Mouse (Mus musculus): ENCODE results near the gene Thap11. TPM values are rescaled to one million over a fixed set of nuclear protein-coding genes. Genes with fewer than 3 reads are reported as not detected.
A peak's percentile ranks its signal among the peaks of the same experiment; 100 is the strongest.

Thap11 gene
- polyA plus RNA-seq (2014; fragmentation: Nextera tagmentation; extraction: Ambion mirVana) = 58.0 and 61.1 TPM in 2 replicates

GRCm38 (mm10) chr8:105854715-105855216 is at the start of gene Thap11:
Gene Thap11 (plus strand): TSS chr8:105855132.
- H3K27ac ChIP-seq (ENCODE audit: low read depth) = peak within 1 kb of the TSS; percentile 77
- no peaks in the 10 kb centered on the region for H3K27me3 ChIP-seq (replicated peaks; ENCODE audit: control insufficient read depth, insufficient read depth, low read length)
- DNase-seq (ENCODE audit: low spot score) (peak; percentile 98), ATAC-seq (replicated peaks; ENCODE audit: low FRiP score, low TSS enrichment, low read depth) (peak; percentile 93)
- H3K4me2 ChIP-seq (ENCODE audit: low read length) = peak within 1 kb of the TSS; percentile 84
- WGBS = under 1% methylated on average over 43 of the region's 43 CpGs
- H3K4me1 ChIP-seq (replicated peaks; ENCODE audit: control insufficient read depth, insufficient read depth, low read length) = peaks cover 29% of the 10 kb centered on the region
- H3K36me3 ChIP-seq (ENCODE audit: control insufficient read depth, insufficient read depth, low read length) = peaks cover 12% of the 10 kb centered on the region; the same call in 1 of the 2 replicates
- H3K4me3 ChIP-seq (ENCODE audit: low read depth, low read length) = peak within 1 kb of the TSS; percentile 77
- H3K9me3 ChIP-seq (ENCODE audit: control insufficient read depth, low read length) = no peaks in the 10 kb centered on the region
- H3K9ac ChIP-seq (ENCODE audit: low read length) = peak within 1 kb of the TSS; percentile 68

GRCm38 (mm10) chr8:105805346-105805745 is 49.6 kb upstream of the Thap11 start:
- WGBS = 88% methylated on average over 3 of the region's 3 CpGs
- Histone ChIP-seq H3K9me3 (ENCODE audit: control insufficient read depth, low read length) (no peaks in the 10 kb centered on the region), H3K36me3 (ENCODE audit: control insufficient read depth, insufficient read depth, low read length) (peaks cover 15% of the 10 kb centered on the region), H3K4me2 (ENCODE audit: low read length) (no peak overlapping the region), H3K27me3 (replicated peaks; ENCODE audit: control insufficient read depth, insufficient read depth, low read length) (no peaks in the 10 kb centered on the region), H3K9ac (ENCODE audit: low read length) (no peak overlapping the region), H3K4me1 (replicated peaks; ENCODE audit: control insufficient read depth, insufficient read depth, low read length) (no peaks in the 10 kb centered on the region), H3K27ac (ENCODE audit: low read depth) (no peak overlapping the region), H3K4me3 (ENCODE audit: low read depth, low read length) (no peak overlapping the region)
- DNase-seq (ENCODE audit: low spot score) = no peak
- no peak for ATAC-seq (replicated peaks; ENCODE audit: low FRiP score, low TSS enrichment, low read depth)

DNA sequence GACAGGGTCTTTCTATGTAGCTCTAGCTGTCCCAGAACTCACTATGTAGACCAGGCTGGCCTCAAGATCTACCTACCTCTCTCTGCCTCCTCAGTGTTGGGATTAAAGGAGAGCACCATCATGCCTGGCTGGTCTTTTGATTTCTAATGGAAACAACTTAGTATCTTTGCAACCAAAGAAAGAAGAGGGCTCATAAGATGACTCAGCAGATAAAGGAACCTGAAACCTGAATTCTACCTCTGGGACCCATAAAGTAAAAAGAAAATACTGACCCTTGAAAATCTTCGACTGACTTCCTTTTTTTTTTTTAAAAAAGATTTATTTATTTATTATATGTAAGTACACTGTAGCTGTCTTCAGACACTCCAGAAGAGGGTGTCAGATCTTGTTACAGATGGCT is 49.0 kb upstream of the Thap11 start:
- Histone ChIP-seq H3K9ac (ENCODE audit: low read length) (no peak overlapping the region), H3K36me3 (ENCODE audit: control insufficient read depth, insufficient read depth, low read length) (peaks cover 15% of the 10 kb centered on the region), H3K4me2 (ENCODE audit: low read length) (no peak overlapping the region), H3K4me1 (replicated peaks; ENCODE audit: control insufficient read depth, insufficient read depth, low read length) (no peaks in the 10 kb centered on the region), H3K27me3 (replicated peaks; ENCODE audit: control insufficient read depth, insufficient read depth, low read length) (no peaks in the 10 kb centered on the region), H3K4me3 (ENCODE audit: low read depth, low read length) (no peak overlapping the region), H3K27ac (ENCODE audit: low read depth) (no peak overlapping the region), H3K9me3 (ENCODE audit: control insufficient read depth, low read length) (no peaks in the 10 kb centered on the region)
- no peak for DNase-seq (ENCODE audit: low spot score)
- ATAC-seq (replicated peaks; ENCODE audit: low FRiP score, low TSS enrichment, low read depth) = no peak
- WGBS = 79% methylated on average over 1 of the region's 1 CpGs

DNA sequence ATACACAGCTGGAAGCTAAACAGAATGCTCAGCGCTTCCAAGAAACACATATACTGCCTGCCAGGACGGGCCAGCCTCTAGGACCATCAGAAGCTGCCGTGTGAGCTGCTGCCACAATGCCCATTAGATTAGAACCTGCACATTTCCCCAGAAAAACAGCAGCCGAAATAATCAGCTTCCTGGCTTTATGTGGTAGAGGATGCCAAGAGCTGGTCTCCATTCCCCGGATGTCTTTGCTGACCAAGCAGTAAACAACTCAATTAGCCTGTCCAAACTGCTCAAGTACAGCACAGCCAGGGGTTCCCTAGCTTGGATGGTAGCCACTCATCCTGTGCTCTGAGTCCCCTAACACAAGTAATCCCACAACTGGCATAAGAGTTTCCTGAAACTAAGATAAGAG is 47.2 kb upstream of the Thap11 start:
- no peak for ATAC-seq (replicated peaks; ENCODE audit: low FRiP score, low TSS enrichment, low read depth)
- 85% methylated on average over 5 of the region's 5 CpGs for WGBS
- Histone ChIP-seq H3K27ac (ENCODE audit: low read depth) (no peak overlapping the region), H3K9ac (ENCODE audit: low read length) (no peak overlapping the region), H3K27me3 (replicated peaks; ENCODE audit: control insufficient read depth, insufficient read depth, low read length) (no peaks in the 10 kb centered on the region), H3K4me2 (ENCODE audit: low read length) (no peak overlapping the region), H3K4me1 (replicated peaks; ENCODE audit: control insufficient read depth, insufficient read depth, low read length) (no peaks in the 10 kb centered on the region), H3K9me3 (ENCODE audit: control insufficient read depth, low read length) (no peaks in the 10 kb centered on the region), H3K36me3 (ENCODE audit: control insufficient read depth, insufficient read depth, low read length) (peaks cover 27% of the 10 kb centered on the region), H3K4me3 (ENCODE audit: low read depth, low read length) (no peak overlapping the region)
- no peak for DNase-seq (ENCODE audit: low spot score)

DNA sequence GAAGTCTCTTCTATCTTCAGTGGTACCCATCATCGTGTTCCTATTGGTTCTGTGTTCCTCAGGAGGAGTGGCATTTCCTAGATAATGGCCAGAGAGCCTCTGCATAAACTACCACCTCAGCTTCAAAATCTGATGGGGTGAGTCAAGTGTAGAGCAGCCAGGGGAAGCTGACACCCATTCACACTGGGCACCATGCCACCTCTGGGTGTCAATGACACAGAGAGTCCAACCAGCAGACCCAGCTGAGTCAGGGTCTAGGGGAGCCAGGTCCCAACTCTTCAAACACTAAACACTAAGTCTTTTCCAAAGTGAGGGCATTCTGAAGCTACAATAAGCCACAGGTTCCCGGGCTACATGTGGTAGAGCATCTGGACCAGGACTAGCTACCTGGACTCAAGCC is 46.5 kb upstream of the Thap11 start:
- no peaks in the 10 kb centered on the region for H3K27me3 ChIP-seq (replicated peaks; ENCODE audit: control insufficient read depth, insufficient read depth, low read length)
- H3K4me3 ChIP-seq (ENCODE audit: low read depth, low read length) = no peak overlapping the region
- H3K4me2 ChIP-seq (ENCODE audit: low read length) = no peak overlapping the region
- ATAC-seq (replicated peaks; ENCODE audit: low FRiP score, low TSS enrichment, low read depth) (no peak), DNase-seq (ENCODE audit: low spot score) (no peak)
- H3K9me3 ChIP-seq (ENCODE audit: control insufficient read depth, low read length) = no peaks in the 10 kb centered on the region
- peaks cover 23% of the 10 kb centered on the region for H3K36me3 ChIP-seq (ENCODE audit: control insufficient read depth, insufficient read depth, low read length)
- 97% methylated on average over 2 of the region's 2 CpGs for WGBS
- H3K4me1 ChIP-seq (replicated peaks; ENCODE audit: control insufficient read depth, insufficient read depth, low read length) = no peaks in the 10 kb centered on the region
- H3K27ac ChIP-seq (ENCODE audit: low read depth) = no peak overlapping the region
- H3K9ac ChIP-seq (ENCODE audit: low read length) = no peak overlapping the region

DNA sequence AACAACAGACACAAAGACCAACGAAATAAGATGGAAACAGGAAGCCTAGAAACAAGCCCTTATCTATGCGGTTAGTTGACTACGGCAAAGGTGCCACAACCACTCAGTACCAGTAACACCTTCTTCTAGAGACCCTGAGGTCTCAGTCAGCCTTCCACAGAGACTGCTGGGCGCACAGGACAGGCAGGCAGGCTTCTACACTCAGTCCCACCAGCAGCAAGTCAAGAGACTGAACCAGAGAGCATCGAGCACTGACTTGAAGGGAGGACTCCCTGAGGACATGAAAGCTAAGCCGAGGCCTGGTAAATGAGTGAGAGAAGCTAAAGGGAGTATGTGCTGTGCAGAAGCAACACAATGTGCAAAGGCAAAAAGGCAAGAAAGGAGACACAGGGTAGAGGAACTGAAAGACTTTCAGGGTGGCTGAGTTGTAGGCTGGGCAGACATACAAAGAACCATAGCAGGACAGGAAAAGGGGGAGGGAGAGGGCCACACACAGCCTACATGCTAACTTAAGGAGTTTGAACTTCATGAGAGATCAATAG is 44.6 kb upstream of the Thap11 start:
- no peak overlapping the region for H3K4me3 ChIP-seq (ENCODE audit: low read depth, low read length)
- H3K27ac ChIP-seq (ENCODE audit: low read depth) = no peak overlapping the region
- no peak for ATAC-seq (replicated peaks; ENCODE audit: low FRiP score, low TSS enrichment, low read depth)
- no peak overlapping the region for H3K9ac ChIP-seq (ENCODE audit: low read length)
- H3K9me3 ChIP-seq (ENCODE audit: control insufficient read depth, low read length) = no peaks in the 10 kb centered on the region
- H3K4me2 ChIP-seq (ENCODE audit: low read length) = no peak overlapping the region
- peaks cover 18% of the 10 kb centered on the region for H3K36me3 ChIP-seq (ENCODE audit: control insufficient read depth, insufficient read depth, low read length)
- H3K27me3 ChIP-seq (replicated peaks; ENCODE audit: control insufficient read depth, insufficient read depth, low read length) = no peaks in the 10 kb centered on the region
- H3K4me1 ChIP-seq (replicated peaks; ENCODE audit: control insufficient read depth, insufficient read depth, low read length) = no peaks in the 10 kb centered on the region
- WGBS = 89% methylated on average over 6 of the region's 6 CpGs
- no peak for DNase-seq (ENCODE audit: low spot score)

- DNase-seq (ENCODE audit: low spot score) = no peak
- Histone ChIP-seq H3K36me3 (ENCODE audit: control insufficient read depth, insufficient read depth, low read length) (peaks cover 20% of the 10 kb centered on the region; the same call in 1 of the 2 replicates), H3K9ac (ENCODE audit: low read length) (no peak overlapping the region), H3K4me1 (replicated peaks; ENCODE audit: control insufficient read depth, insufficient read depth, low read length) (no peaks in the 10 kb centered on the region), H3K4me2 (ENCODE audit: low read length) (no peak overlapping the region), H3K27ac (ENCODE audit: low read depth) (no peak overlapping the region), H3K27me3 (replicated peaks; ENCODE audit: control insufficient read depth, insufficient read depth, low read length) (no peaks in the 10 kb centered on the region), H3K9me3 (ENCODE audit: control insufficient read depth, low read length) (no peaks in the 10 kb centered on the region), H3K4me3 (ENCODE audit: low read depth, low read length) (no peak overlapping the region)
- ATAC-seq (replicated peaks; ENCODE audit: low FRiP score, low TSS enrichment, low read depth) = no peak
- WGBS = 90% methylated on average over 10 of the region's 10 CpGs
Measured at GRCm38 (mm10) chr8:105811061-105811460, 43.9 kb upstream of the Thap11 start.

DNA sequence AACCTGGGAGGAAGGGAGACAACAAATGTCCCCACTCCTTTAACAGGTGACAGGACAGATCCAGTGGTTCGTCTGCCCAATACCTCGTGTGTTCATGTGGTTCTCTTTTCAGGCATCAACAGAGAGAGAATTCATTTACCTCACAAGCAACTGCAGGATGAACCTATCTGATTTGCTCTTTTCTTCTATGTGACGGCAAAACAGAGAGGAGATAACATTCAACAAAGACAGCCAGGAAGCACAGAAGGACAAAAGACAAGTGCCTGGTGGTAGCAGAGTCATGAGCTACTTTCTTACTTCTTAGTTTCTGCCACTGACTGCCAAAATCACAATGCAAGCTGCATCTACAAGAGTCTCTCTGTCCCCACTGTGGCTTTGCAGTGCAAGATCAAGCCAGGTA is 43.4 kb upstream of the Thap11 start:
- no peaks in the 10 kb centered on the region for H3K4me1 ChIP-seq (replicated peaks; ENCODE audit: control insufficient read depth, insufficient read depth, low read length)
- H3K27ac ChIP-seq (ENCODE audit: low read depth) = no peak overlapping the region
- ATAC-seq (replicated peaks; ENCODE audit: low FRiP score, low TSS enrichment, low read depth) (no peak), DNase-seq (ENCODE audit: low spot score) (no peak)
- H3K4me2 ChIP-seq (ENCODE audit: low read length) = no peak overlapping the region
- no peaks in the 10 kb centered on the region for H3K27me3 ChIP-seq (replicated peaks; ENCODE audit: control insufficient read depth, insufficient read depth, low read length)
- no peaks in the 10 kb centered on the region for H3K9me3 ChIP-seq (ENCODE audit: control insufficient read depth, low read length)
- peaks cover 20% of the 10 kb centered on the region; the same call in 1 of the 2 replicates for H3K36me3 ChIP-seq (ENCODE audit: control insufficient read depth, insufficient read depth, low read length)
- no peak overlapping the region for H3K9ac ChIP-seq (ENCODE audit: low read length)
- no peak overlapping the region for H3K4me3 ChIP-seq (ENCODE audit: low read depth, low read length)
- WGBS = 82% methylated on average over 3 of the region's 3 CpGs

GRCm38 (mm10) chr8:105812511-105812910 is 42.4 kb upstream of the Thap11 start:
- H3K36me3 ChIP-seq (ENCODE audit: control insufficient read depth, insufficient read depth, low read length) = peaks cover 20% of the 10 kb centered on the region; the same call in 1 of the 2 replicates
- no peak overlapping the region for H3K27ac ChIP-seq (ENCODE audit: low read depth)
- no peaks in the 10 kb centered on the region for H3K27me3 ChIP-seq (replicated peaks; ENCODE audit: control insufficient read depth, insufficient read depth, low read length)
- no peak overlapping the region for H3K4me3 ChIP-seq (ENCODE audit: low read depth, low read length)
- H3K9ac ChIP-seq (ENCODE audit: low read length) = no peak overlapping the region
- no peaks in the 10 kb centered on the region for H3K4me1 ChIP-seq (replicated peaks; ENCODE audit: control insufficient read depth, insufficient read depth, low read length)
- no peak overlapping the region for H3K4me2 ChIP-seq (ENCODE audit: low read length)
- no peak for DNase-seq (ENCODE audit: low spot score)
- no peak for ATAC-seq (replicated peaks; ENCODE audit: low FRiP score, low TSS enrichment, low read depth)
- 88% methylated on average over 5 of the region's 5 CpGs for WGBS
- no peaks in the 10 kb centered on the region for H3K9me3 ChIP-seq (ENCODE audit: control insufficient read depth, low read length)
